Mouse (Mus musculus) MEL-GATA-1-ER (cell line): ENCODE results near the gene Hcst.
A peak's percentile ranks its signal among the peaks of the same experiment; 100 is the strongest.

ENCODE experiments used
- DNase-seq: peaks from one replicate; pipeline ENCODE4 v3.0.0-alpha.2; 2012; ENCODE audit warnings: low read depth; ENCODE audit errors: extremely low read depth

Hcst gene

GRCm38 (mm10) chr7:30419561-30420499, at the start of gene Hcst:
Gene Hcst, minus strand, starts transcription at chr7:30419854.
- DNase-seq: peak; percentile 71

GRCm38 (mm10) chr7:30464816-30465300, 45.2 kb upstream of the Hcst start:
- DNase-seq: no peak

- no peak for DNase-seq
Observed at GRCm38 (mm10) chr7:30463996-30464395, 44.3 kb upstream of the Hcst start.

- no peak for DNase-seq
Observed at GRCm38 (mm10) chr7:30463568-30463967, 43.9 kb upstream of the Hcst start.

GRCm38 (mm10) chr7:30459484-30459883, 39.8 kb upstream of the Hcst start:
- DNase-seq: no peak

- DNase-seq: no peak
Observed at GRCm38 (mm10) chr7:30457629-30458330, 38.1 kb upstream of the Hcst start, which contains the start of the genes Kirrel2 and Nphs1. Gene Kirrel2, minus strand, starts transcription at chr7:30457690. Gene Nphs1, plus strand, starts transcription at chr7:30458315.

GRCm38 (mm10) chr7:30456911-30457628, 37.4 kb upstream of the Hcst start:
- DNase-seq: no peak

- no peak for DNase-seq
Observed at GRCm38 (mm10) chr7:30456487-30456886, 36.8 kb upstream of the Hcst start.

- DNase-seq: no peak
Observed at GRCm38 (mm10) chr7:30454259-30454658, 34.6 kb upstream of the Hcst start.

- no peak for DNase-seq
Observed at GRCm38 (mm10) chr7:30453766-30454165, 34.1 kb upstream of the Hcst start.

GRCm38 (mm10) chr7:30453327-30453726, 33.7 kb upstream of the Hcst start:
- no peak for DNase-seq

GRCm38 (mm10) chr7:30450241-30450640, 30.6 kb upstream of the Hcst start:
- DNase-seq: no peak

- no peak for DNase-seq
Observed at GRCm38 (mm10) chr7:30444971-30445751, 25.5 kb upstream of the Hcst start, which contains the start of gene Aplp1. Gene Aplp1, minus strand, starts transcription at chr7:30445535.

GRCm38 (mm10) chr7:30444154-30444970, 24.7 kb upstream of the Hcst start:
- no peak for DNase-seq

GRCm38 (mm10) chr7:30443696-30444095, 24.0 kb upstream of the Hcst start:
- DNase-seq: no peak

GRCm38 (mm10) chr7:30440697-30441096, 21.0 kb upstream of the Hcst start:
- DNase-seq: no peak

- no peak for DNase-seq
Observed at GRCm38 (mm10) chr7:30439734-30440133, 20.1 kb upstream of the Hcst start.

- no peak for DNase-seq
Observed at GRCm38 (mm10) chr7:30436879-30437278, 17.2 kb upstream of the Hcst start.

- no peak for DNase-seq
Observed at GRCm38 (mm10) chr7:30435156-30435555, 15.5 kb upstream of the Hcst start.

- DNase-seq: no peak
Observed at GRCm38 (mm10) chr7:30434701-30435100, 15.0 kb upstream of the Hcst start.
